Mouse (Mus musculus): Measurements from ENCODE around the gene Shd. TPM values are rescaled to one million over a fixed set of nuclear protein-coding genes. Genes with fewer than 3 reads are reported as not detected.
"Not testable (repeated sequence)": the region's sequence is repeated elsewhere in the genome, so short reads cannot be mapped to it uniquely, and the experiment has no call there.

The Shd gene
- 10 to 100 TPM; 24.3 to 29.0 TPM for total RNA-seq (2021)

GRCm38 (mm10) chr17:55969966-55970891, at the start of gene Shd:
TSS of gene Shd (plus strand) at chr17:55970467.
- DNase-seq (ENCODE audit: extremely low spot score in 1 of 2, low spot score in 1 of 2) = peak in 1 of 2 experiments; percentile 24

- DNase-seq (ENCODE audit: extremely low spot score in 1 of 2, low spot score in 1 of 2) = peak; percentile 36 to 51
These were observed 38.4 kb upstream of the Shd start for GRCm38 (mm10) chr17:55931553-55932502.

GRCm38 (mm10) chr17:55932635-55933034, 37.6 kb upstream of the Shd start:
- DNase-seq (ENCODE audit: extremely low spot score in 1 of 2, low spot score in 1 of 2) = no peak

- DNase-seq (ENCODE audit: extremely low spot score in 1 of 2, low spot score in 1 of 2) = no peak
These were observed 37.1 kb upstream of the Shd start for GRCm38 (mm10) chr17:55933191-55933590.

- not testable (repeated sequence) for DNase-seq (ENCODE audit: extremely low spot score in 1 of 2, low spot score in 1 of 2)
These were observed 25.8 kb upstream of the Shd start for GRCm38 (mm10) chr17:55944387-55944865.

- peak; percentile 79 to 84 for DNase-seq (ENCODE audit: extremely low spot score in 1 of 2, low spot score in 1 of 2)
These were observed 25.2 kb upstream of the Shd start for GRCm38 (mm10) chr17:55944866-55945682.

- no peak for DNase-seq (ENCODE audit: extremely low spot score in 1 of 2, low spot score in 1 of 2)
These were observed 24.6 kb upstream of the Shd start for GRCm38 (mm10) chr17:55945696-55946095.

- no peak for DNase-seq (ENCODE audit: extremely low spot score in 1 of 2, low spot score in 1 of 2)
These were observed 21.6 kb upstream of the Shd start for GRCm38 (mm10) chr17:55948647-55949046.

GRCm38 (mm10) chr17:55949400-55949799, 20.9 kb upstream of the Shd start, which contains the start of gene Zfp119b:
TSS of gene Zfp119b (minus strand) at chr17:55949500.
- no peak for DNase-seq (ENCODE audit: extremely low spot score in 1 of 2, low spot score in 1 of 2)

- no peak for DNase-seq (ENCODE audit: extremely low spot score in 1 of 2, low spot score in 1 of 2)
These were observed 19.7 kb upstream of the Shd start for GRCm38 (mm10) chr17:55950601-55951000.

- no peak for DNase-seq (ENCODE audit: extremely low spot score in 1 of 2, low spot score in 1 of 2)
These were observed 18.2 kb upstream of the Shd start for GRCm38 (mm10) chr17:55952041-55952440.

- no peak for DNase-seq (ENCODE audit: extremely low spot score in 1 of 2, low spot score in 1 of 2)
These were observed 17.7 kb upstream of the Shd start, which contains the start of gene Ebi3 for GRCm38 (mm10) chr17:55952447-55953027. TSS of gene Ebi3 (plus strand) at chr17:55952640.

- no peak for DNase-seq (ENCODE audit: extremely low spot score in 1 of 2, low spot score in 1 of 2)
These were observed 16.5 kb upstream of the Shd start for GRCm38 (mm10) chr17:55953751-55954150.

GRCm38 (mm10) chr17:55954229-55954628, 16.0 kb upstream of the Shd start:
- DNase-seq (ENCODE audit: extremely low spot score in 1 of 2, low spot score in 1 of 2) = no peak

- DNase-seq (ENCODE audit: extremely low spot score in 1 of 2, low spot score in 1 of 2) = peak; percentile 62 to 68
These were observed 14.1 kb upstream of the Shd start for GRCm38 (mm10) chr17:55956129-55956528.

- no peak for DNase-seq (ENCODE audit: extremely low spot score in 1 of 2, low spot score in 1 of 2)
These were observed 13.7 kb upstream of the Shd start for GRCm38 (mm10) chr17:55956591-55956990.

- peak; percentile 74 to 86 for DNase-seq (ENCODE audit: extremely low spot score in 1 of 2, low spot score in 1 of 2)
These were observed 13.1 kb upstream of the Shd start for GRCm38 (mm10) chr17:55957168-55957567.

GRCm38 (mm10) chr17:55957726-55958583, 12.3 kb upstream of the Shd start:
- DNase-seq (ENCODE audit: extremely low spot score in 1 of 2, low spot score in 1 of 2) = no peak

GRCm38 (mm10) chr17:55958584-55958886, 11.7 kb upstream of the Shd start:
- no peak for DNase-seq (ENCODE audit: extremely low spot score in 1 of 2, low spot score in 1 of 2)
